Mouse (Mus musculus) inflammation-experienced regulatory T-cells, adult 6 months (primary cell): ENCODE measurements around the gene Mapk8ip1. TPM values are rescaled to one million over a fixed set of nuclear protein-coding genes. Genes with fewer than 3 reads are reported as not detected.

Source experiments
- ATAC-seq: one replicate; pipeline ENCODE4 v1.8.0; 2017
- polyA plus RNA-seq, 3 experiments: library from polyadenylated mRNA; unstranded; fragments of 100-300 nt; shearing (Covaris generic); gene quantifications; one replicate each; pipeline ENCODE4 v1.2.1; 2017

Gene Mapk8ip1
- polyA plus RNA-seq, 3 experiments from 2014 or later, result 0.43 to 0.92 (median 0.82) TPM

DNA sequence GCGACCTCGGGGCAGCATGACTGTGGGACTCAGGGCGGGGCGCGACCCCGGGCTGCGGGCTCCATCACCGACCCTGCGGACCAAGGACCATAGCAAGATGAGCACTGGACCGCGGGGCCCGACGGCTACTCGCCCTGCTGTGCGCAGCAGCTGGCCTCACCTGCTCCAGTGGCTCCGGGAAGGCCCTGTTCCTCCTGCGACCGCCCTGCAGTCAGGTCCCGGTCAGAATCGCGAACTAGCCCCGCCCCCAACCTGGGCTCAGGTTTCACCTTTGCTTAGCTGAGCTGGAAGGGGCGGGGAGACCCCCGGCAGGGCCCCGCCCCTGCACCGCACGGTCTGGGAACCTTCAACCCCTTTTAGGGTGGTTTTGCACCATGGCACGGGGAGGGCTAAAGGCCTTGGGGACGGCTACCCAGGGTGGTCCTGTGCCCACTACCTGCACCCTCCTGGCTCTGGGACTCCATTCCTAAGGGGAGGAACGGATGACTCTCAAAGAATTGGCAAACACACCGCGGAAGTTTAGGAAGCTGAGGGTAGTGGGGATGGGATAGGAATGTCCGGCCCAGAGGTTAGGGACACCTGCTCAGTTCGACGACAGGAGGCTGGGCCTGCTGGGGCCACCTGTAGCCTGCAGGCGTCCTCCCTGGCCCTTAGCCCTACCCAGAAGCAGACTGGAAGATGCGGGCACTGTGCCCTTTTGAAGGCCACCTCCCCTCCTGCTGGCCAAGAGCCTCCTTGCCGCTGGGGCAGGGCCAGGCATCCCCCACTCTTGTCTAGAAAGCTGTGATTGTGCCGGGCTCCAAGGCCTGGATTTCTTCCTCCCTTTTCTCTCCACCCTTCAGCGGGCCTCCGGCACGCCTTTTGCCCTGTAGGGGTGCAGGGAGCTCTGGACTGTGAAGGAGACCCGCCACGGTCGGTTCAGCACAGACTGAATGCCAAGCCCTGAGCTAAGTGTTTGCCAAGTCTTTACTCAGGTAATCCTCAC lies 29.9 kb downstream of the Mapk8ip1 start:
- no peak for ATAC-seq

DNA sequence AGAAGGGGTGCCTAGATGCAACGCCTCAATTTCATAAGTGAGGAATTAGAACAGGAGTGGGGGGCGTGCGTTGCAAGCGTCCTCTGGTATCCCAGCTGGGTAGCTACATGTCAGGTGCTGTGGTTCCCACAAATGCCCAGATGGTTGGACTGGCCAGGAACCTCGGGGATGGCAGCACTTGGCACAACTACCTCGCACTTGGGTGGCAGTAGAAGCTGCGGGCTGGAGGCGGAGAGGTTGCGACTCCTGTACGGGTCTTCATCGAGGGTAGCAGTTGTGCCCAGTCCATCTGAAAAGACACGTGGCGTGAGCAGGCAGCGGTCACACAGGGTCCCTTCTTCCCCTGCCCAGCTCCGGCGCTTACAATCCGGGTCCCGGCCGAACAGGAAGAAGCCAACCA lies 30.7 kb downstream of the Mapk8ip1 start:
- ATAC-seq, result no peak

DNA sequence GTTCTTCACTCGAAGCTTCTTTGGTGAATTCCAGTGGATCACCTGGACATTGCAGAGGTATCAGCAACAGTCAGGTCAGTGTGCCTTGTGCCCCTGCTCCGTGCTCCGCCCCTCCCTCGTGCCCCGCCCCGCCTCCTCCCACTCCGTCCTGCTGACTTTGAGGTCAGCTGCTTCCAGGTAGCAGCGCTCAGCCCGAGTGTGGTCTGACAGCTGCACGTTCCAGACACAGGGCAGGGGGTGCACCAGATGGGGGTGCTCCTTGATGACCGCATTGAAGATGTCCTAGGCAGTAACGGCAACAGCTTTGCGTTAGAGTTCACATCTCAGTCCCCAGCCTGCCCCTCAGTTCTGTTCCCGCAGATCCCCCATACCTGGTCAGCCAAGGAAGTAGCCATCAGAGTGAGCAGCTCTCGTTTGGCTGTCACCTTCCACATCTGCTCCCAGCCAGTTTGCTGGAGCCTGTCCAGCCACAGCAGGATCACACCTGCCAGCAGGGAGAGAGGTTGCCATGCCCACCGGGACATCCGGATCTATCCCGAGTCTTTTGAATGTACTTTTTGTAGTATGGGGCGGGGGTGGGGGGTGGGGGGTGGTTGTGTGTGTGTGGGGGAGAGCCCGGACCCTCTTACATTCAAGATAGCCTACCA lies 33.6 kb downstream of the Mapk8ip1 start:
- no peak for ATAC-seq

DNA sequence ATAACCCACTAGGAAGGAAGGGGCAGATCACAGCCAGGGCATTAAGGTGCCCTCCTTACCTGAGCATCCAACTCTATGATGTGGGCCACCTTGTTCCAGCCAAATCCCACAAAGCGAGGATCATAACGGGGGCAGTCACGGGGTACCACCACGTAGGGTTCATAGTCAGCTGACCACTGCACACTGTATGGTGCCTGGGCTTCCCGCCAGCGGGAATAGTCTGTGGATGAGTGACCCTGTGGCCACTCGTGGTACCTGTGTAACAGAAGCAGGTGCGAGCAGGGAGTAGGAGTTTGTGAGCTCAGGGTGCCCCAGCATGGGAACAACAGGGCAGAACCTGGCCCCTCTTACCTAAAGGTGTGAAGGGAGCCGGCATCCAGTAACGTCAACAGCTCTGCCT lies 35.5 kb downstream of the Mapk8ip1 start:
- ATAC-seq, result no peak

GRCm38 (mm10) chr2:92364086-92364485 lies 37.0 kb downstream of the Mapk8ip1 start:
- ATAC-seq, result no peak

GRCm38 (mm10) chr2:92362571-92363228 lies 38.4 kb downstream of the Mapk8ip1 start:
- ATAC-seq, result no peak

GRCm38 (mm10) chr2:92361795-92362194 lies 39.3 kb downstream of the Mapk8ip1 start:
- no peak for ATAC-seq

- ATAC-seq, result no peak
These were observed 40.2 kb downstream of the Mapk8ip1 start for GRCm38 (mm10) chr2:92360893-92361292.

- no peak for ATAC-seq
These were observed 40.8 kb downstream of the Mapk8ip1 start for GRCm38 (mm10) chr2:92360186-92360823.

GRCm38 (mm10) chr2:92359301-92359700 lies 41.8 kb downstream of the Mapk8ip1 start:
- no peak for ATAC-seq

GRCm38 (mm10) chr2:92354224-92354623 lies 46.8 kb downstream of the Mapk8ip1 start:
- ATAC-seq, result no peak

DNA sequence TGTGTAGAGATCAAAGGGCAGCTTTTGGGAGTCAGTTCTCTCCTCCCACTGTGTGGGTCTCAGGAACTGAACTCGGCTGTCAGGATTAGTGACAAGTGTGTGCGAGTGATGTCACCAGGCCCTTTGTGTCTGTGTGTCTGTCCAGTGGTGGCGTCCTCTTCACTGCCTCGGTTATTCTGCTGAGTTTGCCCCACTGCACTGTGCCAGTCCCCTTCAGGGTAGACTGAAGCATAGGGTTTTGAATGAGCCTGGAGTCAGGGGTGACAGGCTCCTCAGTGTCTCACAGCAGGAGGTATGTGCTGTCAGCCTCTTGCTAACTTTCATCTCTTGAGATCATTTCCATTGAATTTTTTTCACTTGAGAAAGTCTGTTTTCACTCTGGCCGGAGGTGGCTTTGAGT lies 47.7 kb downstream of the Mapk8ip1 start:
- ATAC-seq, result no peak

DNA sequence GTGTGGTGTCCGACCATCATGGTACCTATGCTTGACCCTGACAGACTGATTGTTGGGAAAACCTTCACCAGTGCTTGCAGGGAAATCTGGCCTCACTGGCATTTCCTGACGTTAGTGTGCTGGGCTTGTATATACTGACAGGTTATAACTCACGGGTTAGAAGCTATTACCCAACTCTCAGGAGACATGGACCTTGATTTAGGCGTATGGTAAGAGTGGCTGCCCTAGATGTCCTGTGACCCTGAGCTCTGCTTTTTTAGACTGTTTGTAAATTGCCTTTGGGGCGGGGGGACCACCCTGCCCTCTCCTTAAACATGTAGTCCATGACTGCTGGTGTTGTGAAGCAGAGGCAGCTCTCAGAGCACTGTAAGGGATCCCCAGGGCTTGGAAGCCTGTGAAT lies 50.4 kb downstream of the Mapk8ip1 start:
- ATAC-seq, result no peak

GRCm38 (mm10) chr2:92349589-92350425 lies 51.3 kb downstream of the Mapk8ip1 start:
- no peak for ATAC-seq

DNA sequence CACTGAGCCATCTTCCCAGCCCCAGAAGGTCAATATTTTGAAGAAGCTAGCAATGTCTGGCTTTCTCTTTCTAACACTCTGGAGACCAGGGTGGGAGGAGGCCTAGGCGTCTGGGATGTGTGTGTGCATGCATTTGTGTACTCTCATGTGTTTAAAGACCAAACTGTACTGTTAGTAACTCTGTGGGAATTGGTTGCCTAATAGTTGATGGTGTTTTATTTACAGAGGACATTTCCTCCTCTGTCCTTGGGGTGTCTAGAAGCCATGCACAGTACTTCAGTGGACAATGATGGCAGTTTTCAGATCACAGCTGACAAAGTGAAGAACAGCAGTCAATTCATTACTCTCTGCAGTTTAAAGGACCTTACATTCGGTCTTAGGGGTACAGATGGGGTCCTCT lies 53.9 kb downstream of the Mapk8ip1 start:
- ATAC-seq, result no peak

- ATAC-seq, result no peak
These were observed 58.6 kb downstream of the Mapk8ip1 start for GRCm38 (mm10) chr2:92342418-92342817.

Other genes starting within 250 kb of the Mapk8ip1 start
- gene Pex16, start 26.6 kb downstream of the Mapk8ip1 start, polyA plus RNA-seq, result 10 to 100 TPM; 42.8 to 53.8 (median 53.3) TPM
- gene Large2, start 26.4 kb downstream of the Mapk8ip1 start, polyA plus RNA-seq, result 1 to 10 TPM in 1 of 3 experiments, under 1 TPM in 1, not detected in 1; 0.23 to 1.3 TPM
- gene 1700029I15Rik, start 18.7 kb downstream of the Mapk8ip1 start, polyA plus RNA-seq, result 1 to 10 TPM; 3.2 to 3.7 (median 3.7) TPM
- 10 to 100 TPM in 1 of 3 experiments, 1 to 10 TPM in 2; 3.5 to 10.2 (median 6.9) TPM for gene Cry2, start 32.8 kb upstream of the Mapk8ip1 start, polyA plus RNA-seq
- gene Slc35c1, start 59.3 kb upstream of the Mapk8ip1 start, polyA plus RNA-seq, result 10 to 100 TPM; 35.1 to 53.1 (median 38.8) TPM
- not detected for gene Chst1, start 198.4 kb upstream of the Mapk8ip1 start, polyA plus RNA-seq